Mouse (Mus musculus) midbrain, embryonic 12.5 days (tissue): ENCODE data around the gene Jazf1. TPM values are rescaled to one million over a fixed set of nuclear protein-coding genes. Genes with fewer than 3 reads are reported as not detected.

Experiments
- ATAC-seq: fragments of 200-750 bp; cut with Nextera tagmentation; 2 replicates; pipeline ENCODE4 v1.8.0; 2017; ENCODE audit warnings: low read depth, moderate TSS enrichment, moderate library complexity; ENCODE audit not compliant: low FRiP score
- H3K27ac ChIP-seq: fragments of 300-500 bp; sonication (generic); replicated peaks from 2 replicates; pipeline ENCODE4 v1.5.1; 2016; ENCODE audit warnings: mild to moderate bottlenecking
- H3K27me3 ChIP-seq: fragments of 300-500 bp; sonication (generic); 2 replicates; pipeline ENCODE4 v1.6.1; 2016; ENCODE audit warnings: mild to moderate bottlenecking
- H3K36me3 ChIP-seq: fragments of 300-500 bp; sonication (generic); 2 replicates; pipeline ENCODE4 v1.6.1; 2016
- H3K4me1 ChIP-seq: fragments of 300-500 bp; sonication (generic); 2 replicates; pipeline ENCODE4 v1.6.1; 2016
- H3K4me2 ChIP-seq: fragments of 300-500 bp; sonication (generic); replicated peaks from 2 replicates; pipeline ENCODE4 v1.6.1; 2016; ENCODE audit warnings: mild to moderate bottlenecking, moderate library complexity
- H3K4me3 ChIP-seq: fragments of 300-500 bp; sonication (generic); 2 replicates; pipeline ENCODE4 v1.5.1; 2016; ENCODE audit warnings: mild to moderate bottlenecking
- H3K9ac ChIP-seq: fragments of 300-500 bp; sonication (generic); replicated peaks from 2 replicates; pipeline ENCODE4 v1.6.1; 2016; ENCODE audit warnings: mild to moderate bottlenecking, moderate library complexity
- H3K9me3 ChIP-seq: fragments of 300-500 bp; sonication (generic); 2 replicates; pipeline ENCODE4 v1.6.1; 2016; ENCODE audit warnings: mild to moderate bottlenecking
- WGBS: fragments of 180-500 bp; shearing (Covaris S2); methylation state at CpG from one replicate; pipeline ENCODE4 v1.1.7; 2016; 5-methylcytosine and 5-hydroxymethylcytosine counted together
- polyA plus RNA-seq: library from polyadenylated mRNA; unstranded; fragments of >200 nt; fragmentation: Nextera tagmentation; extraction: Ambion mirVana; gene quantifications from 2 replicates; pipeline ENCODE4 v1.2.1, GENCODE M21; 2016

The Jazf1 gene
- polyA plus RNA-seq: 12.3 and 12.8 TPM in 2 replicates

DNA sequence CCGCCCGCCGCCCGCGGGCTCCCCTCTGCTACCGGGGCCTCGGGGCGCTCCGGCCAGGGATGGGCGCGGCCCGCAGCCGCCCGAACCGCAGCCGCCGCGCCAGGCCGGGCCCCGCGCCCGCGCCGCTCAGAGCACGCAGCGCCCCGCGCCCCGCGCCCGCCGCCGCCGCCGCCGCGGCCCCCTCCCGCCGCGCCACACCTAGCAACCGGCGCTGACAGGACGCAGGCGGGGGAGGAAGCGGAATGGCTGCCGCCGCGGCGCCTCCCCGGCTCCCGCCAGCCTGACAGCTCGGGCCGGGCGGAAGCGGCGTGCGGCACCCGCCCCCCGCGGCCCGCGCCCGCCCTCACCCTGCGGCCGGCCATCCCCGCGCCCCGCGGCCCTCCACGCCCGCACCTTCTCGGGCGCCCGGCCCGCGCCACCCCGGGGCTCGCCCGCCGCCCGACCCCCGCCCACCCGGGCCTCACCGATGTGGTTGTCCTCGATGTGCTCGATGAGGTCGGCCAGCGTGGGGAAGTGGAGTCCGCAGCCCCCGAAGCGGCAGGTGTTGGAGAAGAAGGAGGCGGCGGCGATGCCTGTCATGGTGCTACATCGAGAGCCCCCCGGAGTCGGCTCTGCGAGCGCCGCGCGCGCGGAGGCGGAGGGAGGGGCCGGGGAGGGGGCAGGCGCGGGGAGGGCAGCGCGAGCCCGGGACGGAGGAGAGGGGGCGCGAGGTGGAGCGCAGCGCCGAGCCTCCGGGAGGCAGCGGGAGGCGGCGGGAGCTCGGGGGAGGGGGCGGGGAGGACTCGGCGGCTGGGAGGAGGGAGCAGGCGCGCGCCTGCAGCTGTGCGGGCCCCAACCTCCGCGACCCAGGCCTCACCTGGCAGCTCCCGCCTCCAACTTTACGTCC, at the start of gene Jazf1:
TSS of gene Jazf1 (minus strand) at position 643 of the 886 bp plus-strand sequence.
- H3K9ac ChIP-seq: peak within 1 kb of the TSS; percentile 85
- WGBS: under 1% methylated on average over 79 of the region's 133 CpGs
- peaks cover 31% of the 10 kb centered on the region for H3K27me3 ChIP-seq
- H3K9me3 ChIP-seq: no peaks in the 10 kb centered on the region
- no peaks in the 10 kb centered on the region for H3K36me3 ChIP-seq
- H3K4me2 ChIP-seq: peak within 1 kb of the TSS; percentile 72
- peaks cover 5% of the 10 kb centered on the region for H3K4me1 ChIP-seq
- peak within 1 kb of the TSS; percentile 69 for H3K4me3 ChIP-seq
- H3K27ac ChIP-seq: peak within 1 kb of the TSS; percentile 78
- ATAC-seq: peak; percentile 90

GRCm38 (mm10) chr6:53117855-53118254, 49.4 kb upstream of the Jazf1 start:
- Histone ChIP-seq H3K27me3 (no peaks in the 10 kb centered on the region), H3K27ac (no peak overlapping the region), H3K9ac (no peak overlapping the region), H3K4me2 (no peak overlapping the region), H3K9me3 (no peaks in the 10 kb centered on the region), H3K4me3 (no peak overlapping the region), H3K4me1 (0 out of 2 replicates have a peak, but pooled peaks cover 4% of the 10 kb centered on the region), H3K36me3 (no peaks in the 10 kb centered on the region)
- WGBS: 38% methylated on average over 1 of the region's 1 CpGs
- ATAC-seq: no peak

DNA sequence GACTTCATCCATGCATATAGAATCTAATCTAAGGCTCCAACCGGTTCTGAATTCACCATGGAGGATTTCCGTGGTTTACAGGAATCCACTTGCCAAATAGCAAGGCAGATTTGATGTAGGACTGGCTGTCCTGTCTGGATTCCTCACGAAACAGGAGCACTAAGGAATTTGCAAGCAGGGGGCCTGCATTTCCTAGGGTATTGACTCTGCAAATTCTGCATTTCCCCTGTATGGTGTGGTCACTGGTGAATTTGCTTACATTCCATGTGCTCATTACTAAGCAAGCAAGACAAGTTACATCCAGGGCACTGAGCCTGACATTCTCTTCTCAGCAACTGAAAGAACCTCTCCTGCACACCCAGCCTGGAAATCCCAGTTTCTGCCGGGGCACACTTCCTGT, 18.4 kb upstream of the Jazf1 start:
- ATAC-seq: no peak
- WGBS: 59% methylated on average over 4 of the region's 4 CpGs
- H3K9me3 ChIP-seq: no peaks in the 10 kb centered on the region
- H3K4me3 ChIP-seq: no peak overlapping the region
- H3K36me3 ChIP-seq: no peaks in the 10 kb centered on the region
- H3K4me1 ChIP-seq: no peaks in the 10 kb centered on the region
- no peak overlapping the region for H3K27ac ChIP-seq
- H3K9ac ChIP-seq: no peak overlapping the region
- no peaks in the 10 kb centered on the region for H3K27me3 ChIP-seq
- no peak overlapping the region for H3K4me2 ChIP-seq

GRCm38 (mm10) chr6:53081241-53081640, 12.8 kb upstream of the Jazf1 start:
- Histone ChIP-seq H3K4me3 (no peak overlapping the region), H3K9me3 (no peaks in the 10 kb centered on the region), H3K4me2 (no peak overlapping the region), H3K36me3 (no peaks in the 10 kb centered on the region), H3K9ac (no peak overlapping the region), H3K4me1 (no peaks in the 10 kb centered on the region), H3K27ac (no peak overlapping the region), H3K27me3 (no peaks in the 10 kb centered on the region)
- no peak for ATAC-seq
- WGBS: 76% methylated on average over 4 of the region's 4 CpGs

DNA sequence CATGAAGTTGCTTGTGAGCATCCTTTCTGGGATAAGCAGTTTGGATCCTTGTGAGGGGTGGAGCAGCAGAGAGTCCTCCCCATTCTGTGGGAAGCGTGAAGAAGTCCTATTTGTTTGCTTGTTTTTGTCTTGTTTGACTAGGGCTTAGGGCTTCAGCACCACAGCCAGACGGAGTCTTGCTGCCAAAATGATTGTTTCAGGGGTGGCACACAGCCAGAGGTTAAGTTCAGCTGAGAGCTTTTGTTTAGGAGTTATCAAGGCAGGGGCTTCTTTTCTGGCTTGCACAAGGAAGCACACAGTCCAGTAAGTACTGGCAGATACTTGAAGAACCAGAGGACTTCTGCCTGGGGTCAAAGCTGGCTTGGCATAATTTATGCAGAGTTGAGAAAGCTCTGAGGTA, 10.2 kb upstream of the Jazf1 start:
- 27% methylated on average over 2 of the region's 2 CpGs for WGBS
- ATAC-seq: no peak
- H3K36me3 ChIP-seq: no peaks in the 10 kb centered on the region
- no peak overlapping the region for H3K9ac ChIP-seq
- no peak overlapping the region for H3K4me3 ChIP-seq
- no peaks in the 10 kb centered on the region for H3K9me3 ChIP-seq
- H3K27me3 ChIP-seq: no peaks in the 10 kb centered on the region
- H3K4me1 ChIP-seq: no peaks in the 10 kb centered on the region
- H3K27ac ChIP-seq: no peak overlapping the region
- H3K4me2 ChIP-seq: no peak overlapping the region

DNA sequence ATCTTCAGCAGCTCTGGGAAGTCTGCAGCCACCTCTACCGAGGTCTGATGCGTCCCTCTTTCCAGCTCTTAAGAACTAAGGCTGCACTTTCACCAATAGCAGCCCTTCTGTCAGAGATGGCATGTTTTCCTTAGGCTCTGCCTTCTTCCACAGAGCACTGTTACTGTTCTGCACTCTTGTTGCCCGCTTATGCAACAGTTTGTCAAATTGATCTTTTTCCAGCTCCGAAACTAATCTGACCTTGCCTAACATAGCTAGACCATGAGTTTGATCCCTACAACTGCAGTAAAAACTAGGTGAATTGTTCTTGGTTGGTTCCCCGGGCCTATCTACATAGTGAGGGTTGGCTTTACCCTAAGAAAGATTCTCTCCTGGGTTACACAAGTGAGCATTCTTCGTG, 3.3 kb upstream of the Jazf1 start:
- WGBS: 89% methylated on average over 6 of the region's 6 CpGs
- Histone ChIP-seq H3K4me1 (peaks cover 5% of the 10 kb centered on the region), H3K4me2 (no peak overlapping the region), H3K9me3 (no peaks in the 10 kb centered on the region), H3K36me3 (no peaks in the 10 kb centered on the region), H3K27me3 (peaks cover 31% of the 10 kb centered on the region), H3K27ac (no peak overlapping the region), H3K9ac (no peak overlapping the region), H3K4me3 (no peak overlapping the region)
- no peak for ATAC-seq

DNA sequence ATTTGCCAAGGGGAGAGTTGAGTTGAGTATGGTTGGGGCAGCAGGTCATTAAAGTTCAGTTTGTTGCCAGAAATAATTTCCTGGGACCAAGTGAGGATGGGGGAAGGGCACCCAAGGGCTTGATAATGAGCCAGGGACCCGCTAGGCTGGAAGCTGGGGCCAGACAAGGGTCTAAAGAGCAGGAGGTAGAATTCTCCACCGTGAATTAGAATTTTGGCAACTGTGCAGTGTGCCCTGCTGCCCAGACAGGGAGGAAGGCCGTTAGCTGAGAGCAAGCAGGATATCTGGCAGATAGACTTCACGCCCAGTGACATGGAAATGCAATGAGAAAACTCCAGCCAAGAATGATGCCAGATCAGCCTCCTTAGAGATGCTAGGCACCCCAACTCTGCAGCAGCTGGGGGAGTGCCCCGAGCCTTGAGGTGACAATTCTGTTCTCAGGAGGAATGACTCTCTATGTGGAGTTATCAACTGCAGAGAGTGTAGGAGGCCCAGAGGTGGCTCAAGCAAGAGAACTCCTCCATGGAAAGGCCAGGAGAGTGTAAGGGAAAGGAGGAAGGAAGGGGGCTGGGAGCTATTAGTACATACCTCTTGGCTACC, 1.6 kb upstream of the Jazf1 start:
- WGBS: 36% methylated on average over 5 of the region's 5 CpGs
- Histone ChIP-seq H3K4me2 (no peak overlapping the region), H3K27me3 (peaks cover 31% of the 10 kb centered on the region)

DNA sequence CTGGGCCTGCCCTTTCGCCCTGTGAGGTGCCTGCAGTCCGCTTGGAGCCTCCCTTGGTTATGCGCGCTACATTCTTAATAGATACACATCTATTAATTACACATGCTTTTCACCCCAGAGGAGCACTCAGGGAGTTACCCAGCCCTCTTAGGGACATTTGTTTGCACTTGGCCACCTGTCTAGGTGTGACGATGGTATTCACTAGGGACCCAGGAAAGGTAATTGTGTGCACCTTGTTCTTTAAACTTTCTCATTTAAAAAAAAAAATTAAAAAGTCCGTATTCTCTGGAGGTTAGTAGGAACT, 396 bp upstream of the Jazf1 start:
- Histone ChIP-seq H3K27me3 (peaks cover 31% of the 10 kb centered on the region), H3K27ac (peak overlapping the region; percentile 78; the same call in 1 of the 2 replicates), H3K4me3 (peak overlapping the region; percentile 69), H3K9ac (peak overlapping the region; percentile 85), H3K4me1 (peaks cover 5% of the 10 kb centered on the region), H3K9me3 (no peaks in the 10 kb centered on the region), H3K36me3 (no peaks in the 10 kb centered on the region), H3K4me2 (peak overlapping the region; percentile 72)
- 4% methylated on average over 6 of the region's 6 CpGs for WGBS
- ATAC-seq: no peak

More for the DNA sequence above, 1.6 kb upstream of the Jazf1 start:
- Histone ChIP-seq H3K4me1 (peaks cover 5% of the 10 kb centered on the region), H3K9me3 (no peaks in the 10 kb centered on the region), H3K36me3 (no peaks in the 10 kb centered on the region), H3K4me3 (no peak overlapping the region), H3K27ac (no peak overlapping the region), H3K9ac (no peak overlapping the region)
- no peak for ATAC-seq

GRCm38 (mm10) chr6:53067446-53067988, 914 bp downstream of the Jazf1 start:
- WGBS: 2% methylated on average over 41 of the region's 41 CpGs
- Histone ChIP-seq H3K9ac (peak overlapping the region; percentile 85), H3K27me3 (peaks cover 28% of the 10 kb centered on the region), H3K9me3 (no peaks in the 10 kb centered on the region), H3K27ac (0 out of 2 replicates have a peak overlapping the region, but pooled peaks have one; percentile 17), H3K36me3 (no peaks in the 10 kb centered on the region), H3K4me1 (peaks cover 5% of the 10 kb centered on the region), H3K4me3 (peak overlapping the region; percentile 69), H3K4me2 (peak overlapping the region; percentile 72)
- ATAC-seq: peak; percentile 41; the same call in 1 of the 2 replicates

- Histone ChIP-seq H3K9ac (no peak overlapping the region), H3K4me2 (peak overlapping the region; percentile 72), H3K27ac (no peak overlapping the region), H3K9me3 (no peaks in the 10 kb centered on the region), H3K27me3 (peaks cover 23% of the 10 kb centered on the region), H3K36me3 (no peaks in the 10 kb centered on the region), H3K4me3 (peak overlapping the region; percentile 69; the same call in 1 of the 2 replicates), H3K4me1 (peaks cover 5% of the 10 kb centered on the region)
- ATAC-seq: no peak
- WGBS: 54% methylated on average over 3 of the region's 3 CpGs
Measured at GRCm38 (mm10) chr6:53066978-53067377, 1.5 kb downstream of the Jazf1 start.

DNA sequence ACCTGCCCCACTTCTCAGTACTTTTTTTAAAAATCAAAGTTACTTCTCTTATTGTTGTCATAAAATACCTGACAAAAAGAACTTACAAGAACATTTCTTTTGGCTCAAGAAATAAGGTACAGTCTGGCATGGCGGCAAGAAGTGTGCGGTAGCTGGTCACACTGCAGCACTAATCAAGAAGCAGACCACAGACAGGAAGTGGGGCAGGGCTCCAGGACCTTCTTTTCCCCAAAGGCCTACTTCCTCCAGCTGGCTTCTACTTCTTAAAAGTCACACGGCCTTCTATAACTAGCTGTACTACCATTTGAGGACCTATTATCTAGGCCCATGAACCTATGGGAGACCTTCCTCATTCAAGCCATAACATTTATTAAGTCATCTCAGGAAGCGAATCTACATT, 4.4 kb downstream of the Jazf1 start:
- 89% methylated on average over 4 of the region's 4 CpGs for WGBS
- Histone ChIP-seq H3K27ac (no peak overlapping the region), H3K36me3 (no peaks in the 10 kb centered on the region), H3K9me3 (no peaks in the 10 kb centered on the region), H3K9ac (no peak overlapping the region), H3K4me1 (peaks cover 5% of the 10 kb centered on the region), H3K4me3 (no peak overlapping the region), H3K27me3 (0 out of 2 replicates have a peak, but pooled peaks cover 5% of the 10 kb centered on the region), H3K4me2 (no peak overlapping the region)
- ATAC-seq: no peak

DNA sequence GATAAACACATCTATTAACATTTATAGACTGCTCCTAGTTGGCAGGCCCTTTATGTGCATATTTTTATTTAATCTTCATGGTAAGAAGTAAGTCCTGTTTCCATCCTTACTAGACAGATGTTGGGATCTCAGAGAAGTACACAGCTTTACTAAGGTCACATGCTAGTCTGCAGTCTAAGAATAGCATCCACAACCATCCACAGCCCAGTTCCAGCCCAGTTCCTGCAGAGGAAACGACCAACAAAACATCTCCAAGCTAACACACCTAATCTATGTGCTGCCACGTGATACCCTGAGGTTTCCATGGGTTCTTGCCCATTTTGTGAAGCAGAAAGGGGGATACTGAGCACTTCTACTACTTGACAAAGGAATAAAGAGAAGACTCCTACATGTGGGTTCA, 13.5 kb downstream of the Jazf1 start:
- no peaks in the 10 kb centered on the region for H3K4me1 ChIP-seq
- no peaks in the 10 kb centered on the region for H3K9me3 ChIP-seq
- ATAC-seq: no peak
- H3K4me2 ChIP-seq: no peak overlapping the region
- no peak overlapping the region for H3K4me3 ChIP-seq
- WGBS: 65% methylated on average over 2 of the region's 2 CpGs
- H3K27me3 ChIP-seq: no peaks in the 10 kb centered on the region
- H3K9ac ChIP-seq: no peak overlapping the region
- H3K36me3 ChIP-seq: no peaks in the 10 kb centered on the region
- no peak overlapping the region for H3K27ac ChIP-seq
